Mouse (Mus musculus): ENCODE measurements at regions not wholly inside any gene's neighbourhood (a gene's known extent, or its start where the extent isn't known, plus 50 kb on each side); places are given as distances from the start of the nearest gene placed in this dataset.

DNA sequence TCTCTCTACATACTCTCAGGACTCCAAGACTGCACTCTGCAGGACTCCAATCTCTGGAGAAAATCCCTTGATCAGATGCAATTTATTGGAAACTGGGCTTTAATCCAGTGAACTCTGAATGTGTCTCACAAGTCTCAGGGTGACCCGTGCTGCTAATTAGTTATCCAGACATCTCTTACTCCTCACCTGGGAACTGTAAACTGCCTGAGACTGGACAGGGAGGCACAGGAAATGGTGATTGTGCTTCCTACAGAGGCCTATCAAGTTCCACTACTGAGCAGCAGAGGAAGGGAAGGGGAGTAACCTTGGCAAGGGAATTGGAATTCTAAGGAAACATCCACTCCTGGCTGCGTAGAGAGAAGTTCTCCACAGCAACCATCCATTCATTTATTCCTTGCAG is 228.0 kb upstream of the Sgcd start:
- DNase-seq (ENCODE audit: extremely low spot score in 1 of 2, low spot score in 2 of 2) = no peak
- intact Hi-C loops (cut with DNase I) = no loop called here

DNA sequence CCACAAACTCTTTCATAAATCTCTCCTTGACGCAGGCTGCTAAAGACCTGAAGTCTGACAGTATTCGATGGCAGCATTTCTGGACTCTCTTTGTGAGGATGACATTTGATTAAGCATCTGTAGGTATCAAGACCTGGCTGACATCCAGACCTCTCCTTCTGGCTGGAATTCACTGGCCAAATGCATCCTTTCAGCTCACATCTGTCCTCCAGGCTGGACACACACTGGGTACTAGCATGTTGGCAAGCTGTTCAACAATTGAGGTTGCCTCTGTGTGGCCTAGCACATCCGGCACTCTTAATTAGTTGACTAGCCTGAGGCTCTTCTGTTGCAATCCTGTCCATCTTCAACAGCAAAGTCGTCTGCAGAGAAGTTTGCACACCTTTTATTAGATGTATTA is 197.8 kb upstream of the Sgcd start:
- intact Hi-C loops (cut with DNase I) = no loop called here

GRCm38 (mm10) chr11:48178943-48179342 is 190.2 kb upstream of the Sgcd start:
- intact Hi-C loops (cut with DNase I) = no loop called here
- DNase-seq (ENCODE audit: extremely low spot score in 1 of 2, low spot score in 2 of 2) = peak in 1 of 2 experiments; percentile 15

More for the DNA sequence above, 197.8 kb upstream of the Sgcd start:
- no peak for DNase-seq (ENCODE audit: extremely low spot score in 1 of 2, low spot score in 2 of 2)

- intact Hi-C loops (cut with DNase I) = no loop called here
- DNase-seq (ENCODE audit: extremely low spot score in 1 of 2, low spot score in 2 of 2) = no peak
These were observed 189.4 kb upstream of the Sgcd start for GRCm38 (mm10) chr11:48178174-48178573.

DNA sequence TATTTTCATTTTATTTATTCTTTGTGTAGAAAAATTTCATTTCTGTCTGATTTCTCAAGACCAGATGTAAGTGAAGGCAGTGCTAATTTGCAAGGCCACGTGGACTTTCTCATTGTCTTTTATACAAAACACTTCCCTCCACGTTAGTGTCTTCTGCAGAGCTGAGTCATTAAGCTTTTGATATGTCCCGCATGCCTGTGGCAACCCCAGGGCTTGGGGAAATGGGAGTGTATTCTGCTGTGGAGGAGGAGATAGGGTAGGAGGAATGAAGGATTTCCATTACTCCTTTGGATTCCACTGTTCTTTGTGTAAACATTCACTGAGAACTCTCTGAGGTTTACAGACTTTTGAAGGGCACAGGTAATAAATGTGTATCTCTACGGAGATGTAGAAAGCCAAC is 187.7 kb upstream of the Sgcd start:
- no peak for DNase-seq (ENCODE audit: extremely low spot score in 1 of 2, low spot score in 2 of 2)
- intact Hi-C loops (cut with DNase I) = no loop called here

DNA sequence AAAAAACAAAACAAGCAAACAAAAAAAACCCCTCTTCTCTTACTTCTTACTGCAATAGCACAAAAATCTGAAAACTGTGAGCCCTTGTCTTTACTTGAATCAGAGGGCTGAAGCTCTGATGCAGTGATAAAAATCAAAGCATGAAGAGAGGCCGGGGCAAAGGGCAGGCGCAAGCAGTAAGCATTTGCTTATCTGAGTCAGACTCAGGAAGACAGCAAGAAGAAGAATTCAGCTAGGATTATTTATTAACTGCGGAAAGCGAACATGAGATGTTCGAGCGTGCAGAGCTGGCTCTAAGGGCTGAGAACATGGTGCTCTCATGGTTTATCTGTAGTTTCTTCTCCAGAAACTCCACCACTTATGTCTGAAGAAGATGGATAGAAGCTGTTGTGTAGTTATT is 163.4 kb upstream of the Sgcd start:
- intact Hi-C loops (cut with DNase I) = no loop called here
- no peak for DNase-seq (ENCODE audit: extremely low spot score in 1 of 2, low spot score in 2 of 2)

DNA sequence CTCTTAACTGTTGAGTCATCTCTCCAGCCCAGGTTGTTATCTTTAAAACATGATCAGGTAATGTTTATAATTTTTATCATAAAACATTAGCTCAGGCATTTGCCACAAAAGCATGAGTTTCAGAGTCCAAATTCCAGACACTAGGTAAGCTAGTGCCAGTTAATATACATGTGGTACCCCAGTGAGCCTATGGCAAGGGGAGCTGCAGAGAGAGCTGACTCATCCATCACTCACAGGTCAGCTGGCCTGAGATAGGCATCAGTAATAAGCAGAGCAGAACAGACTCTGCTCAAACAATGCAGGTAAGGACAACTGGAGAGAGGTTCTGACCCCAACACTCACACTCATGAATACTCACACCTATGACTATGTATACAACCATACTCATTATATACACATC is 144.6 kb upstream of the Sgcd start:
- intact Hi-C loops (cut with DNase I) = no loop called here
- DNase-seq (ENCODE audit: extremely low spot score in 1 of 2, low spot score in 2 of 2) = no peak

DNA sequence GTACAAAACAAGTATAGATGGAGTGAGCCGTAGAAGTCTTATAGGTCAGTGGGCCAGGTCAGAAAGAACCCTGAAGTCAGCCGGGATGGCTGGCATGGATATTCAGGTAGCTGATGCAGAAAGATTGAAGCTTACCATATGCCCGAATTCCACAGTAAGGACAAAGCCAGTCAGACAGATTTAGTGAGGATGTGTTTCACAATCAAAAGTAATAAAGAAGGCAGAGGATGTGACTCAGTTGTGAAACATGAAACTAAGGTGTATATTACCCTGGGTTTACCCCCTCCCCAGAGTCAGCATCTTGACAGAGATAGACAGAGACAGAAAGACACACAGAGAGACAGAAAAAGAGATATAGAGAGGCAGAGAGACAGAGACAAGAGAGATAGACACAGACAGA is 109.3 kb upstream of the Sgcd start:
- intact Hi-C loops (cut with DNase I) = no loop called here
- DNase-seq (ENCODE audit: extremely low spot score in 1 of 2, low spot score in 2 of 2) = no peak

DNA sequence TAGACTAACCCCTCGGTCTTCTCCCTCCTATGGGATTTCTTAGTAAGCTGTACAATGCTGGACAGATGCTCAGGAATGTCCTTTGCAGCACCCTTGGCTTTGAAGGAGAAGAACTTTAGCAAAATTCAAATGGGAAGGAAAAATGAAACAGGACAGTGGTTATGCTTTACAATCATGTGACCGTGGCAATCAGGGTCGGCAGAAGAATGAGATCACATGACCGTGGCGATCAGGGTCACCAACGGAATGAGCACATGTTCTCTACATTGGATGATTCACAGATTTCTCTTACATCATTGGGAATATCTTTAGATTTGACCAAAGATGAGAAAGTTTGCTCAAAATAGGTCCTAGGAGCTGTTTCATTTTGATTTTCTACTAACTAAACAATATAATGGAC is 108.7 kb upstream of the Sgcd start:
- DNase-seq (ENCODE audit: extremely low spot score in 1 of 2, low spot score in 2 of 2) = no peak
- intact Hi-C loops (cut with DNase I) = no loop called here

- DNase-seq (ENCODE audit: extremely low spot score in 1 of 2, low spot score in 2 of 2) = peak in 1 of 2 experiments; percentile 28
These were observed 78.3 kb upstream of the Sgcd start for GRCm38 (mm10) chr11:48067072-48067471.

DNA sequence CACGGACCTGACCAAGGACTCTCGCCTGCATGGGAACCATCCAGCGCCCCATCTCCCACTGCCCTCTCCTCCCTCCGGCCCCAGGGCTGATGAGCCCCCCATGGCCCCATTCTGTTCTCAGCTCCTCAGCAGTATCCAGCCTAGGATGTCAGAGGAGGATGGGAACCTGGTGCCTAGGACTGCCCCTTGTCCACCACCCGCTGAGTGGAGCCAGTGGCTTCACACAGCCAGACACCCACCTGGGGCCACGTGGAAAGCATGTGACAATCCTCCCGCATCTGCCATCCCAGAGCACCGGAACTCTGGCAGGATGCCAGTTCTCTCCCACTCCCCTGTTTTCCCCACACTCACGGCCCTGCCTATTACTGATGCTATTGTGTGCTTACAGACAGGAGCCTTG is 75.0 kb upstream of the Sgcd start:
- intact Hi-C loops (cut with DNase I) = no loop called here
- DNase-seq (ENCODE audit: extremely low spot score in 1 of 2, low spot score in 2 of 2) = peak in 1 of 2 experiments; percentile 16

More at GRCm38 (mm10) chr11:48067072-48067471, 78.3 kb upstream of the Sgcd start:
- intact Hi-C loops (cut with DNase I) = no loop called here

DNA sequence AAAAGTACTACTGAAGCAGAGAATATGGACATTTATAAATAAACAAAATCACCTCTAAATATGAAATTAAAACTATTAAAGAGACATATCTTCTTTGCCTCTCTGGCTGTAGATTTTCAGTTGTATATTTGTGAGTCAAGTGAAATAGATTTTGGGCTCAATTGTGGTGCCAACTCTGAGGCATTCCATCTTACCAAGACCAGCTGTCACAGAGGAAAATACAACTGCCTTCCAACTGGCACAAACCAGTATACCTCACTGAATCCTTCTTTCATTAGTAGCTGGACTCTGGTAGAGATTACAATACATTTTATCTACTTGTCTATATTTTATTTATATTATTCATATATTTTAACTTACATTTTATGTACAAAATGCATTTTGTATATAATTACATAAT is 72.7 kb upstream of the Sgcd start:
- intact Hi-C loops (cut with DNase I) = no loop called here
- no peak for DNase-seq (ENCODE audit: extremely low spot score in 1 of 2, low spot score in 2 of 2)

DNA sequence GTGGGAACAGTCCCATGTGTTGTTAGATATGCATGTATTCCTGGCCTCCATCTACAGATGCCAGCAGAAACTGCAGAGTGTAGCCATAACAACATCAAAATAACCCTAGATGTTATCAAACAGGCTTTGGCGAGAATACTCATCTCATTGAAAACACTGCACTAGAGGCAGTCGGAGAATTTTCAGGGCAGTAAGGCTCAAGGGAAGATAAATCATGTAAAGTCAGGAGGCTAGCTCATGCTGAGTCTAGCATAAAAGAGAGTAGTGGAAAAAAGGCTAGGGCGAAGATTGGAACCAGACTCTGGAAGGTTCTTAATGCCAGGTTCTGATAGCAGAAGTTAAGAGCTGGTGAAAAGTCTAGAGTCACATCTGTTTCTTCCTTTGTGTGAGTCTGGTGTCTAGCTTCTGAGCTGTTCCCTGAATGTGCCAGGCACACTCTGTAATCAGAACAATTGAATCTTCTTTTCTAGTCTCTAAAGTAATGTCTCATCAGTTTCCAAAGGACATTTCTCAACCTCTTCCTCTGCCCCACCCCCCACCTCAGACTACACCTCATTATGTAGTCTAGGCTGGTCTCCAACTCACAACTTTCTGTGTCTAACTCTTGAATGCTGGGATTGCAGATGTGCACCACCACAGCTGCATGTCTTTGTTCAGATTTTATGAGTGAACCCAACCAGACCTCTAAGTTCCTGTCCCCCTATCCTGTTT is 62.5 kb upstream of the Sgcd start:
- intact Hi-C loops (cut with DNase I) = no loop called here

GRCm38 (mm10) chr11:48048311-48048710 is 59.5 kb upstream of the Sgcd start:
- DNase-seq (ENCODE audit: extremely low spot score in 1 of 2, low spot score in 2 of 2) = no peak
- intact Hi-C loops (cut with DNase I) = no loop called here

More for the DNA sequence above, 62.5 kb upstream of the Sgcd start:
- no peak for DNase-seq (ENCODE audit: extremely low spot score in 1 of 2, low spot score in 2 of 2)
